Mouse (Mus musculus) embryonic facial prominence, embryonic 13.5 days (tissue): ENCODE measurements around the gene Vamp2. TPM values are rescaled to one million over a fixed set of nuclear protein-coding genes. Genes with fewer than 3 reads are reported as not detected.

Source experiments
- ATAC-seq: fragments of 200-750 bp; cut with Nextera tagmentation; 2 replicates; pipeline ENCODE4 v1.8.0; 2017; ENCODE audit warnings: low read depth; ENCODE audit not compliant: insufficient number of reproducible peaks, insufficient read depth, low FRiP score, low TSS enrichment
- H3K27ac ChIP-seq: fragments of 300-500 bp; sonication (generic); 2 replicates; pipeline ENCODE4 v1.5.1; 2015; ENCODE audit warnings: moderate library complexity, mild to moderate bottlenecking, inconsistent platforms
- H3K27me3 ChIP-seq: fragments of 300-500 bp; sonication (generic); 2 replicates; pipeline ENCODE4 v1.6.1; 2015; ENCODE audit warnings: mild to moderate bottlenecking, inconsistent platforms
- H3K36me3 ChIP-seq: fragments of 300-500 bp; sonication (generic); 2 replicates; pipeline ENCODE4 v1.6.1; 2015; ENCODE audit warnings: mild to moderate bottlenecking, inconsistent platforms
- H3K4me1 ChIP-seq: fragments of 300-500 bp; sonication (generic); 2 replicates; pipeline ENCODE4 v1.6.1; 2015; ENCODE audit warnings: inconsistent platforms
- H3K4me2 ChIP-seq: fragments of 300-500 bp; sonication (generic); 2 replicates; pipeline ENCODE4 v1.6.1; 2015; ENCODE audit warnings: moderate library complexity, mild to moderate bottlenecking, inconsistent platforms
- H3K4me3 ChIP-seq: fragments of 300-500 bp; sonication (generic); 2 replicates; pipeline ENCODE4 v1.5.1; 2015; ENCODE audit warnings: mild to moderate bottlenecking, inconsistent platforms
- H3K9ac ChIP-seq: fragments of 300-500 bp; sonication (generic); 2 replicates; pipeline ENCODE4 v1.6.1; 2015; ENCODE audit warnings: mild to moderate bottlenecking, inconsistent platforms
- H3K9me3 ChIP-seq: fragments of 300-500 bp; sonication (generic); 2 replicates; pipeline ENCODE4 v1.6.1; 2016; ENCODE audit warnings: inconsistent platforms
- WGBS: fragments of 180-500 bp; shearing (Covaris S2); methylation state at CpG from one replicate; pipeline ENCODE4 v1.1.7; 2015; ENCODE audit warnings: mixed read lengths; 5-methylcytosine and 5-hydroxymethylcytosine counted together
- polyA plus RNA-seq: library from polyadenylated mRNA; unstranded; fragments of >200 nt; fragmentation: Nextera tagmentation; extraction: Ambion mirVana; gene quantifications from 2 replicates; pipeline ENCODE4 v1.2.1, GENCODE M21; 2015

Gene Vamp2
- polyA plus RNA-seq, 1 experiment from 2014 or later = 101 TPM

- WGBS = 90% methylated on average over 15 of the region's 15 CpGs
- no peak overlapping the region for H3K4me3 ChIP-seq
- peaks cover 84% of the 10 kb centered on the region for H3K36me3 ChIP-seq
- ATAC-seq = no peak
- no peak overlapping the region for H3K27ac ChIP-seq
- no peak overlapping the region for H3K4me2 ChIP-seq
- peaks cover 18% of the 10 kb centered on the region for H3K4me1 ChIP-seq
- H3K9ac ChIP-seq = no peak overlapping the region
- no peaks in the 10 kb centered on the region for H3K9me3 ChIP-seq
- H3K27me3 ChIP-seq = no peaks in the 10 kb centered on the region
Measured at GRCm38 (mm10) chr11:69103531-69104435, 15.5 kb downstream of the Vamp2 start.

DNA sequence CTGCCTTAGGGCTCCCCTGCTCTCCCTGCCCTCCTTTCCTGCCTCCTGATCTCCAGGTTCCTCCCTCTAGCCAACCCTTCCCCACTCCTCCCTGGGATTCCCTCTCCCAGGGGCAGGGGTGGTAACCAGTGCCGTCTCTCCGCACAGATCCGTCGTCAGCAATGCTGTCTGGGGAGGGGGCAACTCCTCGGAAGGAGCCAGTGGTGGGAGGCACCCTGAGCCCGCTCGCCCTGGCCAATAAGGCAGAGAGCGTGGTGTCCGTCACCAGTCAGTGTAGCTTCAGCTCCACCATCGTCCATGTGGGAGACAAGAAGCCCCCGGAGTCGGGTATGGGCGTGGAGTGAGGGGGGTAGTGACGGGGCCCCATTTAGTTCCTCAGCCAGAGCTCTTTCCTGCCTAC is 16.2 kb downstream of the Vamp2 start:
- 89% methylated on average over 14 of the region's 14 CpGs for WGBS
- H3K4me3 ChIP-seq = no peak overlapping the region
- no peak overlapping the region for H3K9ac ChIP-seq
- no peak overlapping the region for H3K4me2 ChIP-seq
- no peaks in the 10 kb centered on the region for H3K27me3 ChIP-seq
- ATAC-seq = no peak
- H3K9me3 ChIP-seq = no peaks in the 10 kb centered on the region
- H3K36me3 ChIP-seq = peaks cover 91% of the 10 kb centered on the region
- peaks cover 16% of the 10 kb centered on the region for H3K4me1 ChIP-seq
- H3K27ac ChIP-seq = no peak overlapping the region

- no peak overlapping the region for H3K4me2 ChIP-seq
- H3K27ac ChIP-seq = no peak overlapping the region
- ATAC-seq = no peak
- no peaks in the 10 kb centered on the region for H3K27me3 ChIP-seq
- peaks cover 14% of the 10 kb centered on the region for H3K4me1 ChIP-seq
- no peaks in the 10 kb centered on the region for H3K9me3 ChIP-seq
- WGBS = 96% methylated on average over 6 of the region's 6 CpGs
- peaks cover 93% of the 10 kb centered on the region for H3K36me3 ChIP-seq
- no peak overlapping the region for H3K4me3 ChIP-seq
- H3K9ac ChIP-seq = no peak overlapping the region
Measured at GRCm38 (mm10) chr11:69105227-69105626, 16.9 kb downstream of the Vamp2 start.

DNA sequence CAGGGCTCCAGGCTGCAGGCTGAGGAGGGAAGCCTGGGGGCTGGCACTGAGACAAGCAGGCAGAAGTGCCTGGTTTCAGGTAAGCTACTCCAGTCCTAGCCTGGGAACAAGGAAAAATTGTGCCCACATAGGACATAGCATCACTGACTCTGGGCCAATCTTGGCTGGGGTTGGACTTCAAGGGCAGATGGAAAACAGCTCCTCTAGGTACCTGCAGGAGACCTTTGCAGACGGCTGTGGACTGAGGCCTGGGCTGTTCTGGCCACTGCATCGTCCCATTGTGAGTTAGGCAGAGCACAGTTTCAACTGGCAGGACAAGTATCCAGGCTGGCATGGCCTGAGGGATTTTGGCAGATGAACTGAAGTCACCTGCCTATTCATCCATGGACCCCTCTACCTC is 17.5 kb downstream of the Vamp2 start:
- Histone ChIP-seq H3K9me3 (no peaks in the 10 kb centered on the region), H3K36me3 (peaks cover 89% of the 10 kb centered on the region), H3K9ac (no peak overlapping the region), H3K4me1 (peaks cover 8% of the 10 kb centered on the region), H3K4me2 (no peak overlapping the region), H3K4me3 (no peak overlapping the region), H3K27me3 (no peaks in the 10 kb centered on the region), H3K27ac (no peak overlapping the region)
- no peak for ATAC-seq
- 76% methylated on average over 2 of the region's 2 CpGs for WGBS

GRCm38 (mm10) chr11:69106299-69106698 is 18.0 kb downstream of the Vamp2 start:
- 87% methylated on average over 11 of the region's 11 CpGs for WGBS
- no peak overlapping the region for H3K4me2 ChIP-seq
- no peak for ATAC-seq
- H3K36me3 ChIP-seq = peaks cover 84% of the 10 kb centered on the region
- no peaks in the 10 kb centered on the region for H3K9me3 ChIP-seq
- H3K9ac ChIP-seq = no peak overlapping the region
- no peak overlapping the region for H3K27ac ChIP-seq
- no peak overlapping the region for H3K4me3 ChIP-seq
- peaks cover 8% of the 10 kb centered on the region for H3K4me1 ChIP-seq
- H3K27me3 ChIP-seq = no peaks in the 10 kb centered on the region

DNA sequence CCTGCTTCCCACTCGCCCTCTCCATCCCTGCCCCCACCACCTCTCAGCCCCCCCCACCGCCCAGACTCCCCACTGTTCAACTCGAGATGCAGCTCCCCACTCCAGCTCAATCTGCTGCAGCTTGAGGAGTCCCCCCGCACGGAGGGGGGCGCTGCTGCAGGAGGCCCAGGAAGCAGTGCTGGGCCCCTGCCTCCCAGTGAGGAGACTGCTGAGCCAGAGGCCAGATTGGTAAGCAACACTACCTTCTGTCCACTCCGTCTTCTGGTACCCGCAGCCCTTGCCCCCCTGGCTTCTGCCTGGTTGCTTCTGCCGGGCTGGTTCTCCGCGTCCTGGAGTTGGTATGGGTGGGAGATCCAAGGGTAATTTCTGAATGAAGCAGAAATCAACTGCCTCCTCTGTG is 18.6 kb downstream of the Vamp2 start:
- H3K36me3 ChIP-seq = peaks cover 79% of the 10 kb centered on the region
- 86% methylated on average over 11 of the region's 11 CpGs for WGBS
- peaks cover 8% of the 10 kb centered on the region for H3K4me1 ChIP-seq
- H3K4me2 ChIP-seq = no peak overlapping the region
- H3K9ac ChIP-seq = no peak overlapping the region
- no peak overlapping the region for H3K27ac ChIP-seq
- H3K9me3 ChIP-seq = no peaks in the 10 kb centered on the region
- no peak overlapping the region for H3K4me3 ChIP-seq
- no peaks in the 10 kb centered on the region for H3K27me3 ChIP-seq
- ATAC-seq = no peak

- Histone ChIP-seq H3K27ac (no peak overlapping the region), H3K4me3 (no peak overlapping the region), H3K9ac (no peak overlapping the region), H3K4me1 (peaks cover 8% of the 10 kb centered on the region), H3K9me3 (no peaks in the 10 kb centered on the region), H3K36me3 (peaks cover 70% of the 10 kb centered on the region), H3K27me3 (no peaks in the 10 kb centered on the region), H3K4me2 (no peak overlapping the region)
- ATAC-seq = no peak
- WGBS = 89% methylated on average over 11 of the region's 11 CpGs
Measured at GRCm38 (mm10) chr11:69107676-69108075, 19.4 kb downstream of the Vamp2 start.

DNA sequence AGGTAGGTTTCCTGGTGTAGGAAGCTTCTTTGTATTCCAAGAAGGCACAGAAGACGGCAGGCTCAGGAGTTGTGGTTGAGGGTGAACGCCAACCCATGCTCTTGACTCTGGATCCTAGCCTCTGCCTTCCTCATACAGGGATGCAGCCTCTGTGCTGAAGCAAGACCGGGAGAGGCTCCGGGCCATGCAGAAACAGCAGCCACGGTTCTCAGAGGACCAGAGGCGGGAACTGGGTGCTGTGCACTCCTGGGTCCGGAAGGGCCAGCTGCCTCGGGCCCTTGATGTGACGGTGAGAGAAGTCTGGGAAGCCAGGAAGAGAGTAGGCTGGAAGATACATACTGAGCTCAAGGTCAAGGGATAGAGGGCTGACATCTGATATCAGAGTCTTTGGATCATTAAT is 19.9 kb downstream of the Vamp2 start:
- no peak for ATAC-seq
- Histone ChIP-seq H3K4me3 (no peak overlapping the region), H3K9ac (no peak overlapping the region), H3K4me1 (peaks cover 8% of the 10 kb centered on the region), H3K27me3 (0 out of 2 replicates have a peak, but pooled peaks cover 5% of the 10 kb centered on the region), H3K27ac (no peak overlapping the region), H3K36me3 (peaks cover 65% of the 10 kb centered on the region), H3K9me3 (no peaks in the 10 kb centered on the region), H3K4me2 (no peak overlapping the region)
- WGBS = 90% methylated on average over 9 of the region's 9 CpGs

GRCm38 (mm10) chr11:69109032-69109900 is 21.0 kb downstream of the Vamp2 start:
- Histone ChIP-seq H3K9me3 (no peaks in the 10 kb centered on the region), H3K4me1 (peaks cover 8% of the 10 kb centered on the region), H3K36me3 (peaks cover 54% of the 10 kb centered on the region), H3K4me3 (no peak overlapping the region), H3K9ac (no peak overlapping the region), H3K4me2 (no peak overlapping the region), H3K27me3 (peaks cover 10% of the 10 kb centered on the region; the same call in 1 of the 2 replicates), H3K27ac (no peak overlapping the region)
- WGBS = 83% methylated on average over 13 of the region's 13 CpGs
- ATAC-seq = no peak

DNA sequence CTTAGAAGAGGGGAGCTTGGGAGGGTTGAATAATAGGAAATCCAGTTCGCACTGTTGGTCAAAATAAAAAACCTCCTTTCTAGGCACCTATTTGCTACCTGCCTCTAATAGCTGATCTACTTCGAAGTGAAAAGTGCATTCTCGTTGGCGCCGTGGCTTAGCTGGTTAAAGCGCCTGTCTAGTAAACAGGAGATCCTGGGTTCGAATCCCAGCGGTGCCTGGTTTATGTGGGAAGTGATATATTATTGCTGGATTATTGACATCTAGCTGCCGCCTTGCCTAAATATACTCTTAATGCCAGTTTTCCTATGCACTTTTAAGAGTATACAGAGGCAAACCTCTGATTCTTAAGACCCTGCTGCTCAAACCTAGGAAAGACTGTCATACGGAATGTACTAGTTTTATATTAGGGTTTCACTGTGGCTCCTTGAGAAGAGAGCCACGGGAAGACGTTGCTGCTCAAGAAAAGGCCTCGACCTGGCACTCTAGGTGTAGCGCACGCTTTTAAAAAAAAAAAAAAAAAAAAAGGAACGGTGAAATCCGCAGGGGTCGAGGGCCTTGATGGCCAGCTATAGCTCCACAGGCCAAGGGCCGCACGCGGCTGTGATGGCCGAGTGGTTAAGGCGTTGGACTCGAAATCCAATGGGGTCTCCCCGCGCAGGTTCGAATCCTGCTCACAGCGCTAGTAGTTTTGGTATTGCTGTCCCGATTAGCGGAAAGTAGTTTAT is 22.2 kb downstream of the Vamp2 start:
- Histone ChIP-seq H3K27ac (peak overlapping the region; percentile 22; the same call in 1 of the 2 replicates), H3K4me3 (peak overlapping the region; percentile 47), H3K27me3 (peaks cover 12% of the 10 kb centered on the region; the same call in 1 of the 2 replicates), H3K36me3 (peaks cover 42% of the 10 kb centered on the region), H3K9me3 (no peaks in the 10 kb centered on the region), H3K4me1 (peaks cover 8% of the 10 kb centered on the region), H3K4me2 (peak overlapping the region; percentile 60), H3K9ac (peak overlapping the region; percentile 62)
- under 1% methylated on average over 30 of the region's 30 CpGs for WGBS
- no peak; the same call in 1 of the 2 replicates for ATAC-seq
